Comparison of ENCODE assay signal across 7 mouse cellular contexts in the genomic region with DNA sequence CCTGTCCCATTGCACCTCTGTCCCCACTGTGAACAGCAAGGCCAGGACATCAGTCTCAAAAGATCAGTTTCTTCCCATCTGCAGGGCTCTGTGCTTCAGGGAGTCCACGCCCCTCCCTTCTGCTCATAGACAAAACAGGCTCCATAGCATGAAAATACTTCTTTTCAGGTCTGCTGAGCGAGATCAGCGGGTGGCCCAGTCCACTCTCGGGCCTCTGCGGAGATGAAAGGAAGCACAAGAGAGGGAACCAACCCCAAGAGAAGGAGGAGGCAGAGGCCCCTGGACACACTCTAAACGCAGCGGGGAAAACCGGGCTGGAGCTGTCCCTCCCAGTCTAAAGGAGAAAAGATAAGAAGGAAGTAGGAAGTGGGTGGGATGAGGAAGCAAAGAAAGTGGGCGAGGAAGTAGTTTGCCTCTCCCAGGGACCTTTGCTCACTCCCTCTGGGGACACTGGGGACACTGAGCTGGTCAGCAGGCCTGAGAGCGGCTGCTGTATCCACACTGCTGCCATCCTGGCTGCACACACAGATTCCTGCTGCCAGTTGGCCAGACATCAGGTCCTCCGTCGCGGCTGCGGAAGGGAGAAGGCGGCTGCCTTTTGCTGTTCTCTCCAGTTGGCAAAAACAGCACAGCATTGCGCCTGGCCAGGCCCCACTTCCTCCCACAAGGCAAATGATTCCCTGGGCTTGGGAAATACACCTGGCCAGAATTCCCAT.
DNase-seq lines count a peak whose midpoint lies in the region; ATAC-seq and TF ChIP-seq lines count a peak whose summit lies in the region.

No protein-coding gene starts in this region.

- peak; percentile 83 for DNase-seq in cerebellum, adult 11-12 months
- peak; percentile 72 for DNase-seq in kidney, postnatal 14 days
- peak; percentile 23 for DNase-seq in liver
- peak; percentile 86 for DNase-seq in midbrain, postnatal 0 days (ENCODE audit: low spot score)
- DNase-seq in urinary bladder, postnatal 10 days (ENCODE audit: low spot score), result peak; percentile 19

- TF ChIP-seq CTCF in midbrain, postnatal 0 days (IDR thresholded peaks at IDR 0.05), result no peak

- H3K4me3 ChIP-seq in forebrain, embryonic 15.5 days, result peak overlapping the region; percentile 20
- peak overlapping the region; percentile 19 for H3K4me3 ChIP-seq in heart, embryonic 16.5 days (ENCODE audit: low read length)
- H3K4me3 ChIP-seq in midbrain, postnatal 0 days (ENCODE audit: low read depth, low read length), result no peak overlapping the region

- H3K27me3 ChIP-seq in forebrain, embryonic 15.5 days, result no peaks in the 10 kb centered on the region
- H3K27me3 ChIP-seq in heart, embryonic 16.5 days (ENCODE audit: control insufficient read depth, insufficient read depth, low read length), result peaks cover 13% of the 10 kb centered on the region; the same call in 1 of the 2 replicates
- peaks cover 5% of the 10 kb centered on the region; the same call in 1 of the 2 replicates for H3K27me3 ChIP-seq in midbrain, postnatal 0 days (ENCODE audit: insufficient read depth, low read length)

- H3K27ac ChIP-seq in forebrain, embryonic 15.5 days (replicated peaks), result peak overlapping the region; percentile 61
- H3K27ac ChIP-seq in heart, embryonic 16.5 days (ENCODE audit: low read length), result peak overlapping the region; percentile 73
- no peak overlapping the region for H3K27ac ChIP-seq in midbrain, postnatal 0 days (ENCODE audit: low read depth, low read length)

- WGBS in forebrain, embryonic 15.5 days, result 4% methylated on average over 16 of the region's 16 CpGs
- 14% methylated on average over 16 of the region's 16 CpGs for WGBS in heart, embryonic 16.5 days
- WGBS in midbrain, postnatal 0 days, result 8% methylated on average over 16 of the region's 16 CpGs

- ATAC-seq in forebrain, embryonic 15.5 days (replicated peaks), result peak; percentile 62
- peak; percentile 54 for ATAC-seq in heart, embryonic 16.5 days (replicated peaks; ENCODE audit: extremely low read depth, insufficient read depth, low FRiP score)
- 0 out of 2 replicates have a peak, but pooled peaks have one; percentile 42 for ATAC-seq in midbrain, postnatal 0 days (ENCODE audit: low FRiP score)

- peaks cover 40% of the 10 kb centered on the region for H3K4me1 ChIP-seq in forebrain, embryonic 15.5 days
- H3K4me1 ChIP-seq in heart, embryonic 16.5 days (ENCODE audit: control insufficient read depth, insufficient read depth, low read length), result peaks cover 26% of the 10 kb centered on the region
- H3K4me1 ChIP-seq in midbrain, postnatal 0 days (ENCODE audit: insufficient read depth, low read length), result peaks cover 12% of the 10 kb centered on the region

- H3K4me2 ChIP-seq in forebrain, embryonic 15.5 days (replicated peaks), result peak overlapping the region; percentile 42
- H3K4me2 ChIP-seq in heart, embryonic 16.5 days (ENCODE audit: low read depth, low read length), result peak overlapping the region; percentile 55
- H3K4me2 ChIP-seq in midbrain, postnatal 0 days (ENCODE audit: low read depth, low read length, poor library complexity, severe bottlenecking), result peak overlapping the region; percentile 21; the same call in 1 of the 2 replicates

- no peaks in the 10 kb centered on the region for H3K9me3 ChIP-seq in forebrain, embryonic 15.5 days
- no peaks in the 10 kb centered on the region for H3K9me3 ChIP-seq in heart, embryonic 16.5 days (replicated peaks; ENCODE audit: control insufficient read depth, low read length)
- H3K9me3 ChIP-seq in midbrain, postnatal 0 days (ENCODE audit: low read length), result no peaks in the 10 kb centered on the region

- H3K9ac ChIP-seq in forebrain, embryonic 15.5 days (replicated peaks), result peak overlapping the region; percentile 26; the same call in 1 of the 2 replicates
- peak overlapping the region; percentile 36 for H3K9ac ChIP-seq in heart, embryonic 16.5 days (ENCODE audit: low read length)
- no peak overlapping the region for H3K9ac ChIP-seq in midbrain, postnatal 0 days (replicated peaks; ENCODE audit: low read length, poor library complexity, severe bottlenecking)

- H3K36me3 ChIP-seq in forebrain, embryonic 15.5 days, result no peaks in the 10 kb centered on the region
- H3K36me3 ChIP-seq in heart, embryonic 16.5 days (ENCODE audit: control insufficient read depth, insufficient read depth), result no peaks in the 10 kb centered on the region
- H3K36me3 ChIP-seq in midbrain, postnatal 0 days (ENCODE audit: insufficient read depth, low read length), result no peaks in the 10 kb centered on the region

Comparison
In these comparisons a context has a peak if more than half of its experiments do, and no peak if none do; other contexts are left out.
1. DNase-seq: peak in every context shown above with its lines; median percentile 86 in midbrain, postnatal 0 days; 83 in cerebellum, adult 11-12 months; 72 in kidney, postnatal 14 days; 23 in liver; 19 in urinary bladder, postnatal 10 days.